In genomic region chr5:137031076-137032032, GRCm38 (mm10) we compare ENCODE assay signal across 8 mouse cellular contexts. TPM values are rescaled to one million over a fixed set of nuclear protein-coding genes. Genes with fewer than 3 reads are reported as not detected.
DNase-seq lines count a peak whose midpoint lies in the region; ATAC-seq and TF ChIP-seq lines count a peak whose summit lies in the region.

No protein-coding gene starts in this region.

- peak; percentile 35 to 39 for DNase-seq in left cerebral cortex, postnatal 25 days (ENCODE audit: low spot score in 2 of 2)
- DNase-seq in left cerebral cortex, adult 9 months (ENCODE audit: low spot score in 2 of 2) = no peak
- DNase-seq in R1 (ENCODE audit: low read depth, low spot score) = peak; percentile 46
- peak; percentile 31 for DNase-seq in hindbrain, embryonic 11.5 days (ENCODE audit: low spot score)

- H3K27me3 ChIP-seq in hindbrain, embryonic 11.5 days (ENCODE audit: control insufficient read depth, insufficient read depth, low read length) = peaks cover 53% of the 10 kb centered on the region
- peaks cover 71% of the 10 kb centered on the region for H3K27me3 ChIP-seq in liver, embryonic 12.5 days (replicated peaks)

- H3K9me3 ChIP-seq in hindbrain, embryonic 11.5 days (ENCODE audit: control insufficient read depth, low read length) = no peaks in the 10 kb centered on the region
- H3K9me3 ChIP-seq in liver, embryonic 12.5 days (replicated peaks) = no peaks in the 10 kb centered on the region

- peak overlapping the region; percentile 88 for H3K27ac ChIP-seq in cortical plate, adult 2 months (ENCODE audit: insufficient read depth, low read length)
- H3K27ac ChIP-seq in hindbrain, embryonic 11.5 days (ENCODE audit: low read depth, low read length) = no peak overlapping the region
- H3K27ac ChIP-seq in liver, embryonic 12.5 days = no peak overlapping the region
- H3K27ac ChIP-seq in olfactory bulb, adult 2 months (ENCODE audit: insufficient read depth, low read depth, low read length) = peak overlapping the region; percentile 37; the same call in 1 of the 2 replicates

- no peaks in the 10 kb centered on the region for H3K4me1 ChIP-seq in cortical plate, adult 2 months (ENCODE audit: control insufficient read depth, insufficient read depth, low read length)
- peaks cover 16% of the 10 kb centered on the region; the same call in 1 of the 2 replicates for H3K4me1 ChIP-seq in hindbrain, embryonic 11.5 days (replicated peaks; ENCODE audit: control insufficient read depth, insufficient read depth, low read length)
- peaks cover 46% of the 10 kb centered on the region for H3K4me1 ChIP-seq in liver, embryonic 12.5 days
- peaks cover 41% of the 10 kb centered on the region for H3K4me1 ChIP-seq in olfactory bulb, adult 2 months (ENCODE audit: control insufficient read depth, insufficient read depth, low read length)

- under 1% methylated on average over 74 of the region's 78 CpGs for WGBS in hindbrain, embryonic 11.5 days
- 2% methylated on average over 78 of the region's 78 CpGs for WGBS in liver, embryonic 12.5 days (ENCODE audit: insufficient replicate concordance)
- WGBS in olfactory bulb, adult 2 months = under 1% methylated on average over 78 of the region's 78 CpGs

- 0 out of 2 replicates have a peak, but pooled peaks cover 3% of the 10 kb centered on the region for H3K36me3 ChIP-seq in hindbrain, embryonic 11.5 days (ENCODE audit: control insufficient read depth, insufficient read depth, low read length)
- H3K36me3 ChIP-seq in liver, embryonic 12.5 days = peaks cover 11% of the 10 kb centered on the region

- intact Hi-C loops in left cerebral cortex, postnatal 25 days (cut with DNase I) = loop anchor here (2.0 to 10.0 kb wide), 4 partner anchors 45 to 503 kb away; partner anchors contain the start of genes Epo, Gnb2 and Plod3

- H3K4me2 ChIP-seq in hindbrain, embryonic 11.5 days (replicated peaks; ENCODE audit: low read depth, low read length) = peak overlapping the region; percentile 99
- peak overlapping the region; percentile 82 for H3K4me2 ChIP-seq in liver, embryonic 12.5 days

- peak overlapping the region; percentile 76 for H3K4me3 ChIP-seq in cortical plate, adult 2 months (ENCODE audit: insufficient read depth, low read length)
- peak overlapping the region; percentile 48 for H3K4me3 ChIP-seq in hindbrain, embryonic 11.5 days (ENCODE audit: low read depth, low read length)
- peak overlapping the region; percentile 58 for H3K4me3 ChIP-seq in liver, embryonic 12.5 days
- peak overlapping the region; percentile 71 for H3K4me3 ChIP-seq in olfactory bulb, adult 2 months (ENCODE audit: insufficient read depth, low read depth, low read length)

- TF ChIP-seq CTCF in cortical plate, adult 2 months (IDR thresholded peaks at IDR 0.05; ENCODE audit: extremely low read depth, insufficient read depth, low read length) = no peak
- TF ChIP-seq CTCF in olfactory bulb, adult 2 months (IDR thresholded peaks at IDR 0.05; ENCODE audit: insufficient read depth, low read depth, low read length) = no peak

- no peak for TF ChIP-seq POLR2A in cortical plate, adult 2 months (IDR thresholded peaks at IDR 0.05; ENCODE audit: extremely low read depth, insufficient read depth, low read length)
- TF ChIP-seq POLR2A in olfactory bulb, adult 2 months (IDR thresholded peaks at IDR 0.05; ENCODE audit: insufficient read depth, low read depth, low read length) = no peak

- 0 out of 2 replicates have a peak overlapping the region, but pooled peaks have one; percentile 19 for H3K9ac ChIP-seq in hindbrain, embryonic 11.5 days (ENCODE audit: low read depth, low read length)
- H3K9ac ChIP-seq in liver, embryonic 12.5 days = no peak overlapping the region

- ATAC-seq in hindbrain, embryonic 11.5 days (ENCODE audit: low FRiP score) = no peak
- no peak for ATAC-seq in liver, embryonic 12.5 days
- no peak for ATAC-seq in megakaryocyte progenitor cell, adult 5-6 weeks (replicated peaks; ENCODE audit: poor library complexity)

RNA-seq across cellular contexts. Expression of gene Vgf, which starts 5.2 kb away (rescaled TPM):
- total RNA-seq in left cerebral cortex, postnatal 25 days (2021) = 100 to 1,000 TPM; 392 to 396 TPM
- polyA plus RNA-seq in cortical plate, adult 2 months (2012; rRNA removed) = 158 and 168 TPM in 2 replicates
- 0.14 and 1.2 TPM in 2 replicates for polyA plus RNA-seq in hindbrain, embryonic 11.5 days (2014; fragmentation: Nextera tagmentation; extraction: Ambion mirVana)
- not detected in 2 replicates for polyA plus RNA-seq in liver, embryonic 12.5 days (2016; fragmentation: Nextera tagmentation; extraction: Ambion mirVana)
- not detected in 2 replicates for polyA plus RNA-seq in olfactory bulb, adult 2 months (2012; ENCODE audit: insufficient read depth, insufficient read length, low replicate concordance, missing spikeins)
- total RNA-seq in megakaryocyte progenitor cell, adult 5-6 weeks (2015) = not detected in 2 replicates
- not detected in 2 replicates for total RNA-seq in megakaryocyte progenitor cell, adult 5-6 weeks (2017)

RNA-seq across cellular contexts. Expression of gene Ap1s1, which starts 14.6 kb away (rescaled TPM):
- total RNA-seq in left cerebral cortex, postnatal 25 days (2021) = 100 to 1,000 TPM; 304 to 317 TPM
- polyA plus RNA-seq in cortical plate, adult 2 months (2012; rRNA removed) = 311 and 334 TPM in 2 replicates
- 154 and 169 TPM in 2 replicates for polyA plus RNA-seq in hindbrain, embryonic 11.5 days (2014; fragmentation: Nextera tagmentation; extraction: Ambion mirVana)
- polyA plus RNA-seq in liver, embryonic 12.5 days (2016; fragmentation: Nextera tagmentation; extraction: Ambion mirVana) = 119 and 121 TPM in 2 replicates
- polyA plus RNA-seq in olfactory bulb, adult 2 months (2012; ENCODE audit: insufficient read depth, insufficient read length, low replicate concordance, missing spikeins) = not detected in 2 replicates
- total RNA-seq in megakaryocyte progenitor cell, adult 5-6 weeks (2015) = 37.8 and 41.2 TPM in 2 replicates
- total RNA-seq in megakaryocyte progenitor cell, adult 5-6 weeks (2017) = 67.3 and 87.2 TPM in 2 replicates

RNA-seq across cellular contexts. Expression of gene Serpine1, which starts 40.7 kb away (rescaled TPM):
- under 1 TPM; 0.55 to 0.99 TPM for total RNA-seq in left cerebral cortex, postnatal 25 days (2021)
- 0.49 and 0.54 TPM in 2 replicates for polyA plus RNA-seq in cortical plate, adult 2 months (2012; rRNA removed)
- 0.27 and 0.37 TPM in 2 replicates for polyA plus RNA-seq in hindbrain, embryonic 11.5 days (2014; fragmentation: Nextera tagmentation; extraction: Ambion mirVana)
- 0.19 TPM in 1 of 2 replicates, not detected in the other for polyA plus RNA-seq in liver, embryonic 12.5 days (2016; fragmentation: Nextera tagmentation; extraction: Ambion mirVana)
- not detected in 2 replicates for polyA plus RNA-seq in olfactory bulb, adult 2 months (2012; ENCODE audit: insufficient read depth, insufficient read length, low replicate concordance, missing spikeins)
- total RNA-seq in megakaryocyte progenitor cell, adult 5-6 weeks (2015) = 0.22 TPM in 1 of 2 replicates, not detected in the other
- total RNA-seq in megakaryocyte progenitor cell, adult 5-6 weeks (2017) = not detected in 2 replicates

RNA-seq across cellular contexts. Expression of gene Znhit1, which starts 43.5 kb away (rescaled TPM):
- total RNA-seq in left cerebral cortex, postnatal 25 days (2021) = 10 to 100 TPM; 86.2 to 88.5 TPM
- polyA plus RNA-seq in cortical plate, adult 2 months (2012; rRNA removed) = 94.7 and 96.2 TPM in 2 replicates
- polyA plus RNA-seq in hindbrain, embryonic 11.5 days (2014; fragmentation: Nextera tagmentation; extraction: Ambion mirVana) = 92.8 and 106 TPM in 2 replicates
- polyA plus RNA-seq in liver, embryonic 12.5 days (2016; fragmentation: Nextera tagmentation; extraction: Ambion mirVana) = 67.0 and 68.7 TPM in 2 replicates
- not detected in 2 replicates for polyA plus RNA-seq in olfactory bulb, adult 2 months (2012; ENCODE audit: insufficient read depth, insufficient read length, low replicate concordance, missing spikeins)
- 109 and 115 TPM in 2 replicates for total RNA-seq in megakaryocyte progenitor cell, adult 5-6 weeks (2015)
- total RNA-seq in megakaryocyte progenitor cell, adult 5-6 weeks (2017) = 41.5 and 49.0 TPM in 2 replicates

RNA-seq across cellular contexts. Expression of gene Plod3, which starts 44.5 kb away (rescaled TPM):
- total RNA-seq in left cerebral cortex, postnatal 25 days (2021) = 10 to 100 TPM; 33.7 to 38.5 TPM
- 34.5 and 36.6 TPM in 2 replicates for polyA plus RNA-seq in cortical plate, adult 2 months (2012; rRNA removed)
- polyA plus RNA-seq in hindbrain, embryonic 11.5 days (2014; fragmentation: Nextera tagmentation; extraction: Ambion mirVana) = 26.0 and 32.4 TPM in 2 replicates
- polyA plus RNA-seq in liver, embryonic 12.5 days (2016; fragmentation: Nextera tagmentation; extraction: Ambion mirVana) = 17.3 and 22.1 TPM in 2 replicates
- polyA plus RNA-seq in olfactory bulb, adult 2 months (2012; ENCODE audit: insufficient read depth, insufficient read length, low replicate concordance, missing spikeins) = not detected in 2 replicates
- 70.5 and 80.3 TPM in 2 replicates for total RNA-seq in megakaryocyte progenitor cell, adult 5-6 weeks (2015)
- 154 and 176 TPM in 2 replicates for total RNA-seq in megakaryocyte progenitor cell, adult 5-6 weeks (2017)

Comparison
In these comparisons a context has a peak if more than half of its experiments do, and no peak if none do; other contexts are left out.
1. DNase-seq: peak in left cerebral cortex, postnatal 25 days (2 of 2), R1 (single experiment) and hindbrain, embryonic 11.5 days (single experiment); none in left cerebral cortex, adult 9 months (0 of 2).
2. H3K27ac ChIP-seq: peak in cortical plate, adult 2 months (single experiment) and olfactory bulb, adult 2 months (single experiment); none in hindbrain, embryonic 11.5 days (single experiment) and liver, embryonic 12.5 days (single experiment).
3. Peak in every context shown above with its lines, with median percentiles within 50 percentile points of each other: H3K4me3 ChIP-seq.